Mouse (Mus musculus): ENCODE measurements around the gene Cops4. TPM values are rescaled to one million over a fixed set of nuclear protein-coding genes. Genes with fewer than 3 reads are reported as not detected.
A peak's percentile ranks its signal among the peaks of the same experiment; 100 is the strongest.

The Cops4 gene
- 236 and 237 TPM in 2 replicates for polyA plus RNA-seq (2016; fragmentation: Nextera tagmentation; extraction: Ambion mirVana)

GRCm38 (mm10) chr5:100518049-100519026 lies at the start of gene Cops4:
TSS of gene Cops4 (plus strand) at chr5:100518309.
- DNase-seq (ENCODE audit: low spot score), result peak; percentile 98
- Histone ChIP-seq H3K27me3 (replicated peaks; ENCODE audit: low read depth, poor library complexity, severe bottlenecking) (no peaks in the 10 kb centered on the region), H3K27ac (replicated peaks) (peak within 1 kb of the TSS; percentile 93), H3K9me3 (no peaks in the 10 kb centered on the region), H3K36me3 (replicated peaks) (peaks cover 20% of the 10 kb centered on the region), H3K4me3 (peak within 1 kb of the TSS; percentile 85), H3K4me1 (peaks cover 20% of the 10 kb centered on the region)
- under 1% methylated on average over 64 of the region's 64 CpGs for WGBS

DNA sequence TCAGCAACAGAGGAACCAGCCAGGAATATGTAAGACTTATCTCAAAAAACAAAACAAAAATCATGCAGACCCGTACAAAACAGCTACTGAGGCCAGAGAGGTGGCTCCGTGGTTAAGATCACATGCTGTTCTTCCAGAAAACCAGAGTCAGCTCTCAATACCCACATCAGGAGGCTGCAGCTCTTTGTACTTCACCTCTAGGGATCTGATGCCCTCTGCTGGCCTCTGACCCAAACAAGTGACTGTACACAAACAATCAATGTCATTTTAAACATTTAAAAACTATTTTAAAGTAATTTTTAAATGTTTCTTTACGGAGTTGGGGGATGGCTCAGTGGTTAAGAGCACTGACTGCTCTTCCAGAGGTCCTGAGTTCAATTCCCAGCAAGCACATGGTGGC lies 41.8 kb upstream of the Cops4 start:
- Histone ChIP-seq H3K4me1 (no peaks in the 10 kb centered on the region), H3K27me3 (replicated peaks; ENCODE audit: low read depth, poor library complexity, severe bottlenecking) (no peaks in the 10 kb centered on the region), H3K36me3 (replicated peaks) (peaks cover 80% of the 10 kb centered on the region), H3K27ac (replicated peaks) (no peak overlapping the region), H3K4me3 (no peak overlapping the region), H3K9me3 (no peaks in the 10 kb centered on the region)
- WGBS, result 84% methylated on average over 3 of the region's 3 CpGs
- no peak for DNase-seq (ENCODE audit: low spot score)

DNA sequence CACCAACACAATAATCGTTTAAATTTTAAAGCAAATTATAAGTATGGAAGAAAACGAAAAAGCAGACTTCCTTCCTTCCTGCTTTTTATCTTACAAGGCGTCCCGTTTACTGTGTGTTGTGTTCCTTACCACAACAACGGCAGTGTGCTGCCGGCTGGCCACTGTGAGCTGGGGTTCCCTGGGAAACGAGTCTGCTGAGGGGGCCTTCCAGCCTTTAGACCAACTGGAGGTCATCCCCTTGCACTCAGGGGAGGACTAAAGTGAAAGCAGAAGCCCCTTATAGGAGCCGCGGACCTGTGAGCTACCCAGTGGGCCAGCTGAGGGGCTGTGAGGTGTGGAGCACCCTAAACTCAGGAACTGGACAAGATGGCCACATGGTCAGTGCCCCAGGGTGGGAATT lies 40.5 kb upstream of the Cops4 start:
- Histone ChIP-seq H3K9me3 (no peaks in the 10 kb centered on the region), H3K27me3 (replicated peaks; ENCODE audit: low read depth, poor library complexity, severe bottlenecking) (no peaks in the 10 kb centered on the region), H3K36me3 (replicated peaks) (peaks cover 74% of the 10 kb centered on the region), H3K4me1 (no peaks in the 10 kb centered on the region), H3K27ac (replicated peaks) (no peak overlapping the region), H3K4me3 (no peak overlapping the region)
- WGBS, result 91% methylated on average over 9 of the region's 9 CpGs
- no peak for DNase-seq (ENCODE audit: low spot score)

GRCm38 (mm10) chr5:100483569-100483968 lies 34.5 kb upstream of the Cops4 start:
- peaks cover 51% of the 10 kb centered on the region for H3K36me3 ChIP-seq (replicated peaks)
- H3K27me3 ChIP-seq (replicated peaks; ENCODE audit: low read depth, poor library complexity, severe bottlenecking), result no peaks in the 10 kb centered on the region
- no peak for DNase-seq (ENCODE audit: low spot score)

GRCm38 (mm10) chr5:100487120-100487519 lies 31.0 kb upstream of the Cops4 start:
- no peak overlapping the region for H3K4me3 ChIP-seq
- 85% methylated on average over 2 of the region's 2 CpGs for WGBS
- H3K4me1 ChIP-seq, result peaks cover 5% of the 10 kb centered on the region; the same call in 1 of the 2 replicates
- H3K36me3 ChIP-seq (replicated peaks), result peaks cover 33% of the 10 kb centered on the region
- no peaks in the 10 kb centered on the region for H3K27me3 ChIP-seq (replicated peaks; ENCODE audit: low read depth, poor library complexity, severe bottlenecking)
- no peak for DNase-seq (ENCODE audit: low spot score)
- no peaks in the 10 kb centered on the region for H3K9me3 ChIP-seq
- no peak overlapping the region for H3K27ac ChIP-seq (replicated peaks)

More at GRCm38 (mm10) chr5:100483569-100483968, 34.5 kb upstream of the Cops4 start:
- Histone ChIP-seq H3K27ac (replicated peaks) (no peak overlapping the region), H3K4me1 (peaks cover 5% of the 10 kb centered on the region; the same call in 1 of the 2 replicates), H3K4me3 (no peak overlapping the region), H3K9me3 (no peaks in the 10 kb centered on the region)

GRCm38 (mm10) chr5:100488231-100488630 lies 29.9 kb upstream of the Cops4 start:
- peaks cover 5% of the 10 kb centered on the region; the same call in 1 of the 2 replicates for H3K4me1 ChIP-seq
- H3K36me3 ChIP-seq (replicated peaks), result peaks cover 26% of the 10 kb centered on the region
- WGBS, result 92% methylated on average over 3 of the region's 3 CpGs
- H3K27ac ChIP-seq (replicated peaks), result no peak overlapping the region
- no peak overlapping the region for H3K4me3 ChIP-seq
- no peaks in the 10 kb centered on the region for H3K9me3 ChIP-seq
- no peaks in the 10 kb centered on the region for H3K27me3 ChIP-seq (replicated peaks; ENCODE audit: low read depth, poor library complexity, severe bottlenecking)
- no peak for DNase-seq (ENCODE audit: low spot score)

DNA sequence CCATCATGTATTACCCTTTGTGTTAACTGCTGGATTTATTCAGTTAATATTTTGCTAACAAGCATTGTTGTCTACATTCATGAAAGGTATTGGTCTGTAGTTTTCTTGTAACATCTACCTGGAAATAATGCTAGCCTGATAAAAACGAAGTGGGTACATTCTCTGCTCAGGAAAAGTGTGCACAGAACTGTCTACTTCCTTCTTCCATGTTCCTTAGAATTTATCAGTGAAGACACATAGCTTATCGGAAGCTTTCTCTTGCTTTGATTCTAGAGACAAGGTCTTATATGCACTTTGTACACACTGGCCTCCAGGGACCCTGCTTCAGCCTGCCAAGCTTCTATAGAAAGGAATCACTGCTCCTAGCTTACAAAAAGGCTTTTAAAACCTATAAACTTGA lies 28.8 kb upstream of the Cops4 start:
- no peak overlapping the region for H3K4me3 ChIP-seq
- peaks cover 6% of the 10 kb centered on the region for H3K4me1 ChIP-seq
- H3K27ac ChIP-seq (replicated peaks), result no peak overlapping the region
- no peak for DNase-seq (ENCODE audit: low spot score)
- no peaks in the 10 kb centered on the region for H3K27me3 ChIP-seq (replicated peaks; ENCODE audit: low read depth, poor library complexity, severe bottlenecking)
- peaks cover 15% of the 10 kb centered on the region for H3K36me3 ChIP-seq (replicated peaks)
- WGBS, result 89% methylated on average over 2 of the region's 2 CpGs
- no peaks in the 10 kb centered on the region for H3K9me3 ChIP-seq

DNA sequence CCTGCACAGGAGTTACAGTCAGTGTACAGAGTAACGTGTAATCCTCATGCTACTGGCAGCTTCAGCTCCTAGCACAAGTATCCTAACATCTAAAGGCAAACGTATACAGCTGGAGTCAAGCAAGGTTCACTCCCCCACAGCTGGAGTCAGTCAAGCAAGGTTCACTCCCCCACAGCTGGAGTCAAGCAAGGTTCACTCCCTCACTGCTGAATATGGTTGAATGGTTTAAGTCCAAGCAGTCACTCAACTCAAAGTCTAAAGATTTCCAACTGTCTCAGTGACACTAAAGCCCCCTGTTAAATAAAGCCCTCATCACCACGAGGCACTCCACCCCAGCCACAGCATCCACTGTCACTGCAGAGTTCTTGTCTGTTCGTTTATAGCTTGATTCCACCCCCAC lies 26.4 kb upstream of the Cops4 start:
- H3K27ac ChIP-seq (replicated peaks), result no peak overlapping the region
- no peaks in the 10 kb centered on the region for H3K27me3 ChIP-seq (replicated peaks; ENCODE audit: low read depth, poor library complexity, severe bottlenecking)
- 61% methylated on average over 4 of the region's 4 CpGs for WGBS
- no peak for DNase-seq (ENCODE audit: low spot score)
- 0 out of 2 replicates have a peak, but pooled peaks cover 3% of the 10 kb centered on the region for H3K36me3 ChIP-seq (replicated peaks)
- H3K4me1 ChIP-seq, result peaks cover 17% of the 10 kb centered on the region
- H3K9me3 ChIP-seq, result no peaks in the 10 kb centered on the region
- H3K4me3 ChIP-seq, result no peak overlapping the region

DNA sequence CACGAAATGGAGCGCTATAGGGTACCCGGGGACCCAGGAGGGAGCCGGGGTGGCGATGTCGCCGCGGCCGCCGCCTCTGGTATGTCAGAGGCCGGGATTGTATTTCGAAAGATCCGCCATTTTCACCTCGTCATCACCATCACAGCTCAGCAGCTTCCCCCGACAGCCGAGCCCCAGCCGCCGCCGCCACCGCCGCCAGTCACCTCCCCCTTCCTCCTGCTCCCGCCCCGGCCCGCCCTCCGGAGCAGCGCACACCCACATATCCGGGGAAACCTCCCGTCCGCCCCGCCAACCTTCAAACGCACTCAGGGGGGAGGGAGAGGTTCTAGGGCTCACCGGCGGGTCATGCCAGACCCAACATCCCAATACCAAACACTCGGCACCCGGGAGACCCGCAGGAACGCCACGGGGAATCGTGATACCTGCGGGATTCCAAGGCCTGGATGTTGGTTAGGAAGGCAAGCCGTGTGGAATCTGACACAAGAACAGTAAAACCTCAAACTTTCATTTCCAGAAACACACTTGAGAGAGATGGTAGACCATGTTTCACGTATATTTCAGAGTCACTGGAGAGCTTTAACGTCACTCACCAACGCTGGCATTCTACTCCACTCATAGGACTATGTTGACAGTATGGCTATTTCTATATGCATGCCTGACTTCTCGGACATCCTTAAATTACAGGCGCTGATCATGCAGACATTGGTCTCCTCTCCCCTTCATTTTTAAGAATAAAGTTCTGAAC lies 19.5 kb upstream of the Cops4 start:
- WGBS, result under 1% methylated on average over 45 of the region's 46 CpGs
- Histone ChIP-seq H3K9me3 (no peaks in the 10 kb centered on the region), H3K27ac (replicated peaks) (peak overlapping the region; percentile 88), H3K4me3 (peak overlapping the region; percentile 88), H3K4me1 (peaks cover 39% of the 10 kb centered on the region), H3K27me3 (replicated peaks; ENCODE audit: low read depth, poor library complexity, severe bottlenecking) (no peaks in the 10 kb centered on the region), H3K36me3 (replicated peaks) (no peaks in the 10 kb centered on the region)
- peak; percentile 88 for DNase-seq (ENCODE audit: low spot score)

GRCm38 (mm10) chr5:100499243-100499642 lies 18.9 kb upstream of the Cops4 start:
- DNase-seq (ENCODE audit: low spot score), result no peak
- no peaks in the 10 kb centered on the region for H3K27me3 ChIP-seq (replicated peaks; ENCODE audit: low read depth, poor library complexity, severe bottlenecking)
- no peaks in the 10 kb centered on the region for H3K36me3 ChIP-seq (replicated peaks)
- H3K4me3 ChIP-seq, result peak overlapping the region; percentile 88
- no peak overlapping the region for H3K27ac ChIP-seq (replicated peaks)
- peaks cover 38% of the 10 kb centered on the region for H3K4me1 ChIP-seq
- 39% methylated on average over 2 of the region's 2 CpGs for WGBS
- H3K9me3 ChIP-seq, result no peaks in the 10 kb centered on the region

GRCm38 (mm10) chr5:100499831-100500304 lies 18.2 kb upstream of the Cops4 start:
- DNase-seq (ENCODE audit: low spot score), result peak; percentile 71
- Histone ChIP-seq H3K36me3 (replicated peaks) (no peaks in the 10 kb centered on the region), H3K4me3 (peak overlapping the region; percentile 88), H3K4me1 (peaks cover 33% of the 10 kb centered on the region), H3K27ac (replicated peaks) (peak overlapping the region; percentile 83), H3K27me3 (replicated peaks; ENCODE audit: low read depth, poor library complexity, severe bottlenecking) (no peaks in the 10 kb centered on the region), H3K9me3 (no peaks in the 10 kb centered on the region)
- under 1% methylated on average over 40 of the region's 41 CpGs for WGBS

DNA sequence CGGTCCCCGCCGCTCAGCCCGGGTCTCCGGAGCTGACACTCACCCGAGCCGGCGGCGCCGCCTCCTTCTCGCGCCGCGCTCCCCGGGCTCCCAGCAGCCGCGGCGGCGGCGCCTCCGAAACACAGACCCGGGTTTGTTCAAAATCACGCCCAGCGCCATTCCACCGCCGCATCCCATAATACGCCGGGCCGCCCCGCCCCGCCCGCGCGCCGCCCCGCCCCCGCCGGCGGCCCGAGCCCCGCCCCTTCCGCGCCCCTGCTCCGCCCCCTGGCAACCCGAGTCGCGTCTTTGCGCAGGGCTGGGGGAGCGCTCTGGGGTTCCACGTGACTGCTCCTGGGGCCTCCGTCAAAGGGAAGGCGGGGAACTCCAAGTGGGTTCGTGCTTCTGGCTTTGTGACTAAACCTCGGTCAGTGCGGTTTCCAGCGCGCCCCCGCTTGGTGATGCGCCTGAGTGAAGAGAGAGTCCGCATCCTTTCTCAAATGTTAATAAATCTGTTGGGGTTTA lies 17.6 kb upstream of the Cops4 start, which contains the start of gene Lin54:
TSS of gene Lin54 (minus strand) at position 182 of the 504 bp plus-strand sequence.
- Histone ChIP-seq H3K4me3 (peak within 1 kb of the TSS; percentile 88), H3K4me1 (peaks cover 26% of the 10 kb centered on the region), H3K9me3 (no peaks in the 10 kb centered on the region), H3K36me3 (replicated peaks) (no peaks in the 10 kb centered on the region), H3K27me3 (replicated peaks; ENCODE audit: low read depth, poor library complexity, severe bottlenecking) (no peaks in the 10 kb centered on the region), H3K27ac (replicated peaks) (peak within 1 kb of the TSS; percentile 86)
- peak; percentile 97 for DNase-seq (ENCODE audit: low spot score)
- WGBS, result 3% methylated on average over 60 of the region's 60 CpGs
